Mouse (Mus musculus) neural tube, embryonic 14.5 days (tissue): ENCODE measurements at regions not wholly inside any gene's neighbourhood (a gene's known extent, or its start where the extent isn't known, plus 50 kb on each side); places are given as distances from the start of the nearest gene placed in this dataset.
"Not testable (repeated sequence)": the region's sequence is repeated elsewhere in the genome, so short reads cannot be mapped to it uniquely, and the experiment has no call there.

Experiments
- ATAC-seq: fragments of 200-750 bp; cut with Nextera tagmentation; 2 replicates; pipeline ENCODE4 v1.8.0; 2017; ENCODE audit warnings: low read depth, mild to moderate bottlenecking, moderate TSS enrichment, moderate library complexity
- H3K27ac ChIP-seq: fragments of 300-500 bp; sonication (generic); 2 replicates; pipeline ENCODE4 v1.5.1; 2014; ENCODE audit warnings: low read depth, mild to moderate bottlenecking, control low read depth, low read length, moderate library complexity, mixed read lengths
- H3K27me3 ChIP-seq: fragments of 300-500 bp; sonication (generic); 2 replicates; pipeline ENCODE4 v1.6.1; 2014; ENCODE audit warnings: low read length; ENCODE audit not compliant: control insufficient read depth, insufficient read depth
- H3K36me3 ChIP-seq: fragments of 300-500 bp; sonication (generic); 2 replicates; pipeline ENCODE4 v1.6.1; 2014; ENCODE audit warnings: low read length, mixed read lengths; ENCODE audit not compliant: control insufficient read depth, insufficient read depth
- H3K4me1 ChIP-seq: fragments of 300-500 bp; sonication (generic); 2 replicates; pipeline ENCODE4 v1.6.1; 2014; ENCODE audit warnings: low read length; ENCODE audit not compliant: control insufficient read depth, insufficient read depth
- H3K4me2 ChIP-seq: fragments of 300-500 bp; sonication (generic); 2 replicates; pipeline ENCODE4 v1.6.1; 2014; ENCODE audit warnings: mild to moderate bottlenecking, low read depth, low read length, control low read depth
- H3K4me3 ChIP-seq: fragments of 300-500 bp; sonication (generic); 2 replicates; pipeline ENCODE4 v1.5.1; 2014; ENCODE audit warnings: low read depth, low read length, control low read depth, mixed read lengths
- H3K9ac ChIP-seq: fragments of 300-500 bp; sonication (generic); replicated peaks from 2 replicates; pipeline ENCODE4 v1.6.1; 2014; ENCODE audit warnings: low read depth, mild to moderate bottlenecking, control low read depth, low read length, mixed read lengths
- H3K9me3 ChIP-seq: fragments of 300-500 bp; sonication (generic); 2 replicates; pipeline ENCODE4 v1.6.1; 2016; ENCODE audit warnings: low read length; ENCODE audit not compliant: control insufficient read depth
- WGBS: fragments of 180-500 bp; shearing (Covaris S2); extraction: QIAGEN DNeasy Blood & Tissue Kit; methylation state at CpG from one replicate; pipeline ENCODE4 v1.1.7; 2014; 5-methylcytosine and 5-hydroxymethylcytosine counted together

DNA sequence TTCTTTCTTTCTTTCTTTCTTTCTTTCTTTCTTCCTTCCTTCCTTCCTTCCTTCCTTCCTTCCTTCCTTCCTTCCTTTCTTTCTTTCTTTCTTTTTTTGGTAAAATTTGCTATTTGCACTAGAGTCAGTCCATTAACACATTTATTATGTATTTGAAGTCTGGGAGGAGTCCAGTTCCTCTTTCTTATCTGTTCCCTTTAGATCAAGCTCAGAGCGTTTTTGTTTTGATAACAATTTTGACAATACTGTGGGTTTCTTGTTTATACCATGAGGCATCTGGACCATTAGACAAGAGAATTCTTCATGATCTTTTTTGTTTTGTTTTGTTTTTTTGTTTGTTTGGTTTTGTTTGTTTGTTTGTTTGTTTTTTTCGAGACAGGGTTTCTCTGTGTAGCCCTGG is 52.3 kb upstream of the Cttnbp2 start:
- 82% methylated on average over 2 of the region's 2 CpGs for WGBS
- not testable (repeated sequence) for ATAC-seq

DNA sequence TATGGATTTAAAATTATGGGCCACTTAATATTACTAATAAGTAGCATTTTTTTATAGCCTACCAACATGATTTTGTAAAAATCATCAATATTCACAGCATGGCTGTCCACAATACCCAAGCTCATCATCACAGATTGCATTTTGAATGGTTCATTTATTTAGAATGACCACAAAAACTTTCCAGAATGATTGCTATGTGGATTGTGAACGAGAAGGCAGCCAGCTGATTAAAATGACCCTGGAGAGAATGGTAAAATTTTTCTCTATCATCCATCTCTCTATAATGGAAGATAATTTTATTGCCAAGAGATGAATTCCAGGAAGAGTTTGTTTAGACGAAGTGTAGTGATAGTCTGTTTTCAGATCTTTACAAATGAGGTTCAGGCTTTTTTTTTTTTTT is 54.6 kb upstream of the Cttnbp2 start:
- H3K9ac ChIP-seq, result no peak overlapping the region
- no peaks in the 10 kb centered on the region for H3K4me1 ChIP-seq
- no peak overlapping the region for H3K4me2 ChIP-seq
- WGBS, result 62% methylated on average over 2 of the region's 2 CpGs
- H3K9me3 ChIP-seq, result no peaks in the 10 kb centered on the region
- ATAC-seq, result no peak
- no peaks in the 10 kb centered on the region for H3K27me3 ChIP-seq
- no peak overlapping the region for H3K27ac ChIP-seq
- H3K4me3 ChIP-seq, result no peak overlapping the region
- no peaks in the 10 kb centered on the region for H3K36me3 ChIP-seq

More for the DNA sequence above, 52.3 kb upstream of the Cttnbp2 start:
- H3K4me1 ChIP-seq, H3K9me3 ChIP-seq, H3K27me3 ChIP-seq, H3K9ac ChIP-seq, H3K27ac ChIP-seq, H3K4me3 ChIP-seq, H3K4me2 ChIP-seq, H3K36me3 ChIP-seq: not testable (repeated sequence)

DNA sequence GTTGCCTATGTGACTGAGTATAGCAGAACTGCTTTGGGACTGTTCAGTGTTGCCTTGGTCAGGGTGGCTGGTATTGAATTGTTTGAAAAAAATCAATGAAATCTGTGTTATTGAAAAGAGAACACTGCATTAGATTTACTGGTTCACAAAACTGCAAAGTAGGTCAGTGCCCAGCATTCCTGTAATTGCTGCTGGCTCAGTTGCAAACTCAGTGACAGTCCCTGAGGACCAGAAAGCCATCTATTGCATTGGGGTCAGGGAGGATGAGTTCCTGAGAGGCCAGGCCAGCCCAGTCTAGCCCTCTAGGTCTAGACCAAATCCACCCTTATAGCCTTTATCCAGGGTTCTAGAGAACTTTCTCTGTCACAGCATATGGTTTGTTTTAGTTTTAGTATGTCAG is 63.9 kb upstream of the Cttnbp2 start:
- no peaks in the 10 kb centered on the region for H3K36me3 ChIP-seq
- no peaks in the 10 kb centered on the region for H3K9me3 ChIP-seq
- H3K27me3 ChIP-seq, result no peaks in the 10 kb centered on the region
- ATAC-seq, result no peak
- H3K4me1 ChIP-seq, result no peaks in the 10 kb centered on the region
- H3K9ac ChIP-seq, result no peak overlapping the region
- H3K4me2 ChIP-seq, result no peak overlapping the region
- H3K27ac ChIP-seq, result no peak overlapping the region
- no peak overlapping the region for H3K4me3 ChIP-seq

DNA sequence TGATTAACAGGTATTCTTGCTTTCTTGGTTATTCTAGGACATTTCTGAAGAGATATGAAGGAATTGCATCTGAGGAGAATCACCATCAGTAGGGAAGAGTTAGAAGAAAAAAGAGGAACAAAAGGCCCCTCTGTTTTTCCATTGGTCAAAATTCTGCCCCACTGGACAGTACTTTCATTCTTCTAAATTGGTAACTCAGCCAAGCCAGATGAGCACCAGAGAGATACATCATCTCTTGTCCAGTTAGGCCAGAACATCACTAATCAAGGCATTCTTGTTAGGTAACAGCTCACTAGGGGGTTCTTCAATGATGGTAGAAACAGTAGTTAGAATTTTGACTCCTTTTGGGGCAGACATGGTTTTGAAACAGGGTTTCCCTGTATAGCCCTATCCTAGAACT is 74.8 kb upstream of the Cttnbp2 start:
- Histone ChIP-seq H3K9me3 (no peaks in the 10 kb centered on the region), H3K9ac (no peak overlapping the region), H3K36me3 (no peaks in the 10 kb centered on the region), H3K27me3 (no peaks in the 10 kb centered on the region), H3K4me1 (no peaks in the 10 kb centered on the region), H3K4me2 (no peak overlapping the region), H3K4me3 (no peak overlapping the region), H3K27ac (no peak overlapping the region)
- ATAC-seq, result no peak

DNA sequence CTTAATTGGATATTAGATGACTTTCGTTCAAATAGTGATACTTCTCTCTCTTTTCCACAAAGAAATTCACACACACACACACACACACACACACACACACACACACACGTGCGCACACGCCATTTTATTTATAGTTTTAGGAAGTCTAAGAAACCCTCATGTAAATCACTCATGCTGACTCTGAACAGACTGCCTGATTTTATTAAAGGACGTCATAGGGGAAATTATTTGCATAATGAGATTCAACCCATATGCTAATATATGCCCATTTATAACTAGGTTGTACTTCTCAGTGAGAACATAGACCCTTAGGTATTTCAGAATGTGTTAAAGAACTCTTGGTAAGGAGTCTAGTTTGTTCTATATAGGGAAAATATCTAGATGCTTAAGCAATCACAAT is 82.0 kb upstream of the Cttnbp2 start:
- WGBS, result 61% methylated on average over 5 of the region's 5 CpGs
- Histone ChIP-seq H3K4me1 (no peaks in the 10 kb centered on the region; the same call in 1 of the 2 replicates), H3K9ac (no peak overlapping the region), H3K9me3 (no peaks in the 10 kb centered on the region), H3K4me3 (no peak overlapping the region), H3K27me3 (no peaks in the 10 kb centered on the region), H3K4me2 (no peak overlapping the region), H3K27ac (no peak overlapping the region), H3K36me3 (no peaks in the 10 kb centered on the region)
- ATAC-seq, result peak; percentile 61; the same call in 1 of the 2 replicates

DNA sequence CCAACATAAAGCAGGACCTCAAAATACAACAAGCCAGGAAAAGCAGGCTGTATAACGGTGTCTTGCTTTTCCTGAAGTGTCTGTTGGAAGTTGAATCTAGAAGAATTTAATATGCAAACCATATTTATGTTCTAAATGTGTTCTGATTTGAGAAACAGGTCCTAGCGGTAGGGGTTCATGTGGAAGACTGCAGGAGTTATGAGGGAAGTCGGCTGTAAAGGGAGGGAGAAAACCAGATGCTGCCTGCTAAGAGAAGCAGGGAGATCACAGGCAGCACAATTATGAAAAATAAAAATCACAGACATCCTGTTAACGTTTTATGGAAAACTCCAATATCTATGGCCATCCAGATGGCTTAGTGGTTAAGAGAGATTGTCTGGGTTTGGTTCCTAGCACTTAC is 85.0 kb upstream of the Cttnbp2 start:
- Histone ChIP-seq H3K9ac (no peak overlapping the region), H3K27me3 (no peaks in the 10 kb centered on the region), H3K36me3 (no peaks in the 10 kb centered on the region), H3K4me2 (no peak overlapping the region), H3K27ac (no peak overlapping the region), H3K4me3 (no peak overlapping the region), H3K9me3 (no peaks in the 10 kb centered on the region), H3K4me1 (no peaks in the 10 kb centered on the region; the same call in 1 of the 2 replicates)
- WGBS, result 62% methylated on average over 4 of the region's 4 CpGs
- ATAC-seq, result no peak

DNA sequence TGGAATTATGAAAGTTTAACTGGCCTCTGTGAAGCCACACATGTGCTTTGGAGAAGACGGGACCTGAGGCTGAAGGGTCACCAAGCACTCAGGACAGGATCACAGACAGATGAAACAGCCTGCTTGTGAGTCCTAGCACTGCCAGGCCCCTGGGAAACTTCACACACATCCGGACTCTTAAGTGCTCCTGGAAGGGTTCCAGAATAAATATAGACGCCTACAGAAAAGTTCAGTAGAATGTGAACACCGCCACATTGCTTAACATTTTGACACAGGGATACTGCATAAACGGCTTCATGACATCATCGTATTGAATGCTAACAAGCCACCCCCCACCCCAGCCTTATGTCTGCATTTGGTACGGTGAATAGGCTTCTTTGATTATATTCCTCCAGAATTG is 87.3 kb upstream of the Cttnbp2 start:
- ATAC-seq, result no peak
- WGBS, result 71% methylated on average over 7 of the region's 7 CpGs
- Histone ChIP-seq H3K9ac (no peak overlapping the region), H3K36me3 (no peaks in the 10 kb centered on the region), H3K4me1 (no peaks in the 10 kb centered on the region; the same call in 1 of the 2 replicates), H3K27me3 (no peaks in the 10 kb centered on the region), H3K4me2 (no peak overlapping the region), H3K4me3 (no peak overlapping the region), H3K9me3 (no peaks in the 10 kb centered on the region), H3K27ac (no peak overlapping the region)

DNA sequence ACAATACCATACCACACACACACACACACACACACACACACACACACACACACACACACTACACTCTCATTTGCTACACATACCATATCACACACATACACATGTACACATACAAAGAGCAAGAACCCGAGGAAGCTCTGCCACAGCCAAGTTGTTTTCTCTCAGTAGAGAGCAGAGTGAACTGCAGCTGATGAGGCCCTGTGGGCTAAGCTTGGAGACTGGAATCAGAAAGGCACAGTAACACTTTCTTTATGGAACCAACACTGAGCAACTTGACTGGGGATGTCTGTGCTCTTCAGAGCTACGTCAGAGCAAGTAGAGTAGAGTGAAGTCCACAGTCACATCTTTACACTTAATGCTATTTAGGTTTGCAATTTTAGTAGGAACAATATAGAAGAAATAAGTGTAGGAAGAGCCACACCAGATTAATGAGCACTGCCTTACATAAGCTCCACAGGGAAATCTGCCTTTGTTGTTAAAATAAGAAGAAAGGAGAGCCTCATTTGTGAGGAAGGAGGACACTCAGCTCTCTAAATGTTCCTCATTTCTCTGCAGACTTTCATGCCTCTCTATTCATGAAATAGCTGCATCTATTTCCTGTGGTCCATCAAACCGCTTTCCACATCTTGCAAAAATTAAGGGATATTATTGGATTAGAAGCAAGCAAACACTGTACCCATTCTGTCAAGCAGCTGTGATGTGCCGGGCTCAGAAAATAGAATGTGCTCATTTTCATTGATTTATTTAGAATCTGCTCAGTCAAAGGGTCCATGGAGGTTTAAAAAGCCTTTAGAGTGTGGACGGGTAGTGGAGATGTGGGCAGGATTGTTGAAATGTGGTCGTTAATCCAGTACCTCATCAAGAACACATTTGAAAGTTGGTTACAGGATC is 107.0 kb upstream of the Cttnbp2 start:
- no peak overlapping the region for H3K9ac ChIP-seq
- no peak overlapping the region for H3K4me3 ChIP-seq
- no peaks in the 10 kb centered on the region for H3K27me3 ChIP-seq
- no peaks in the 10 kb centered on the region for H3K9me3 ChIP-seq
- no peak for ATAC-seq
- no peaks in the 10 kb centered on the region for H3K4me1 ChIP-seq
- H3K4me2 ChIP-seq, result no peak overlapping the region
- no peaks in the 10 kb centered on the region for H3K36me3 ChIP-seq
- no peak overlapping the region for H3K27ac ChIP-seq
- 63% methylated on average over 6 of the region's 6 CpGs for WGBS

DNA sequence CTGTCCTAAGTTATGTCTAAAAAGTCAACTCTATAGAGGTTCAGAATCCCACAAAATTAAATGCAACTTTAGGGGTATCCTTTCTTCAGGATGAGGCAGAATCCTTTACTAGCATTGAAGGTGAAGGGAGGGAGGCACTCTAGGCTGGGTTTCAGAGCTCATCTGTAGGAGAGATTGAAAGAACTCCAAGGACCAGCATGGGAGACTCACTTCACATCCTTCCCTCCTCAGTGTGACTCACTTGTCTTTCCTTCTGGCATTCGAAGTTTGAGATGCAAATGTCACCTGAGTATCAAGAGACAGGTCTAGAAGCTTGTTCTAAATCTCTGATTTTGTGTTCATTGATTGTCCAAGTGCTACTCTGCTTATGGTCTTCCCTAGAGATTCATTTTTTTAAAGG is 113.9 kb upstream of the Cttnbp2 start:
- Histone ChIP-seq H3K27ac (no peak overlapping the region), H3K36me3 (no peaks in the 10 kb centered on the region), H3K4me3 (no peak overlapping the region), H3K27me3 (no peaks in the 10 kb centered on the region), H3K4me2 (no peak overlapping the region), H3K9me3 (no peaks in the 10 kb centered on the region), H3K9ac (no peak overlapping the region), H3K4me1 (no peaks in the 10 kb centered on the region)
- 52% methylated on average over 1 of the region's 1 CpGs for WGBS
- no peak for ATAC-seq
